Mouse (Mus musculus) heart, postnatal 4 days (tissue): Measurements from ENCODE around the gene Arhgef10l. TPM values are rescaled to one million over a fixed set of nuclear protein-coding genes. Genes with fewer than 3 reads are reported as not detected.

Experiments used
- DNase-seq: peaks from one replicate; pipeline ENCODE4 v3.0.0; 2021
- total RNA-seq, 2 experiments: library from RNA; stranded (reverse); gene quantifications; 2 replicates each; pipeline ENCODE4 v1.2.3; 2021

The Arhgef10l gene
- total RNA-seq, 2 experiments from 2014 or later = 45.9 to 46.7 TPM

- DNase-seq = peak; percentile 88
Measured at GRCm38 (mm10) chr4:140657681-140658575, 7.9 kb downstream of the Arhgef10l start.

DNA sequence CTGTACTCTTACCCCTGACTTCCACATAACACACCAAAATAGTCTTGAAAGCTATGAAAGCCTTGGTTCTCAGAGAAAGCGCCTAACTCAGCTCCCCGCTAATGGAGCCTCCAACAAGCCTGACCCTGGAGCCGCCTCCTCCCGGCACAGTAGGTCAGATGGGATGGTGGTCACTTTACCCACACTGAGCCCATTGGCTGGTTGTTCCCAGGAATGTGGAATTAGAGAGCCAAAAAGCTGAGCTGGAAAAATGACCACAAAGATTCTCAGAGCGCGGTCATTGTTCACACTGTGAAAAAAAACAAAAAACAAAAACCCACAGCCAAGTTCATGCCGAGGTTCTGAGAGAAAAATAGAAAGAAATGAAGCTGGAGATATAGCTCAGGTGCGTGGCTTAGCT lies 9.3 kb downstream of the Arhgef10l start:
- DNase-seq = no peak

DNA sequence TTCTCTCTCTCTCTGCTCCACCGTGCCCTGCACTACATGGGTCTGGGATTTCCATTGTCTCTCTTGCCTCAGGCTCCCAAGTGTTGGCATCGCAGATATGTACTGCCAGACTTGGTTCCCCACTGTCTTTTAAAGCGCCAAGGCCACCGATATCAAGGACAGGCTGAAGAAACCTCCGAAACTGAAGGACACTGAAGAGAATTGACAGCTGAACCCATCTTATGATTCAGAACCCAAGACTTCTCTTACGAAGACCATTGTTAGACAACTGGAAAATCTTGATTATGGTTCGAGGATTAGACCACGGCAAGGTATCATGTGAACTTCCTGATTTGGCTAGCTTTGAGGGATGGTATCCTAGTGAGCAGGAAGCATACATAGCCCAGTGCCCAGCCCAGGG lies 11.0 kb downstream of the Arhgef10l start:
- no peak for DNase-seq

DNA sequence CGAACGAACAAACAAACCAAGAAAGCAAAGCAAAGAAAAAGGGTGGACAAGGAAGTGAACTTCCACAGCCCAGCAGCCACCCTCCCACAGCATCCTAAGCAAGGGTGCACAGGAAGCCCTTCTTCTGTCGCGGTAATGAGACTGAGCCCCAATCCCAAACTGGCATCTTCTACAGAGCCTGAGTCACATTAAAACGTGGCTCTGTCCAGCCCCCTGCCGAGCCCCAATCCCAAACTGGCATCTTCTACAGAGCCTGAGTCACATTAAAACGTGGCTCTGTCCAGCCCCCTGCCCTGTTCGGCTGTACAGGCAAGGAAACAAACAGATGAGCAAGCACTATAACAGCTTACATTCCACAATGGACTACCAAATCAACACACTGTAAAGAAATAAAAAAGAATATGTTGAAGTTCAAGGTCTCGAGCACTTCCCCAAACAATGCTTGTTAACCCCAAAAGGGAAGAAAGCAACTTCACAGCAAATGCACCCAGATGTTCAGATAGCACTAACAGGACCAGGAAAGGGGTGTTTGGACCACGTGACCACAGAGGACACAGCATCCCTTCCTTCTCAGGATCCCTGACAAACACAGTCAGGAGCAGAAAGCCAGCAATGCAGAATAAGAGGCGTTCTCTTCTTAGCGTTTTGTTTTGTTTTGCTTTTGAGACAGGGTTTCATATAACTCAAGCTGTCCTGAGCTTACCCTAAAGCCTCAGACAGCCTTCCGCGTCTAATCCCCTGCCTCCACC lies 11.8 kb downstream of the Arhgef10l start:
- DNase-seq = no peak

GRCm38 (mm10) chr4:140649731-140650130 lies 16.1 kb downstream of the Arhgef10l start:
- no peak for DNase-seq

GRCm38 (mm10) chr4:140649207-140649591 lies 16.6 kb downstream of the Arhgef10l start:
- no peak for DNase-seq

DNA sequence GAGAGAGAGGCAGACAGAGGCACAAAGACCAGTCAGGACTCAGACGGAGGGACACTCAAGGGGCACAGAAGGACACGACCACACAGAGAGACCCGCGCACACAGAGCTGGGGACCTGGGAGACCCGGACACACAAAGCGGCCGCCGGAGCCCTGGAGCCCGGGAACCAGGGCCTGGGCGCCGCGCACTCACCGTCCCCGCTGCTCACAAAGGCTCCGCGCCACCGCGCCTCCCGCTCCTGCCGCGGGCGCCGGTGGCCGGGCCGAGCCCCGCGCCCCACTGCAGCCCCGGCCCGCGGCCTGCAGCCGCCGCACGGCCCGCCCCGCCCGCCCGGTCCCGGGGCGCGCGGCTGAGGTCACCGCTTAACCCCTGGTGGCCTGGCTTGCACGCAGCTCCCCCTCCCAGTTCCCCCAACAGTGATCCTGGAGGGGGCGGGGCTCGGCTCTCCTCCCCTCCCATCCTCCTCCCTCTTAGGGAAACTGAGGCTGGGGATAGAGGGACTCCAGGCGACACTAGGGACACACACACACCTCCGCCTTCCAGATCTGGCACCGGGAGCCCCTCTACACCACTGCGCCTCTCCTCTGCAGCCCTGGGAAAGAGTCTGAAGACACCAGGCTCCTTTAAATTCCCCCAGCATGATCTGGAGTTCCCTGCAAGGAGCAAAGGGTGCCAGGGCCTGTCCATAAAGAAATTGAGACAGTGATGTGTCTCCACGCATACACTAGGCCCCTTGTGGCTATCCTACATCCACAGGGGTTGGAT lies 17.2 kb downstream of the Arhgef10l start:
- DNase-seq = peak; percentile 72

DNA sequence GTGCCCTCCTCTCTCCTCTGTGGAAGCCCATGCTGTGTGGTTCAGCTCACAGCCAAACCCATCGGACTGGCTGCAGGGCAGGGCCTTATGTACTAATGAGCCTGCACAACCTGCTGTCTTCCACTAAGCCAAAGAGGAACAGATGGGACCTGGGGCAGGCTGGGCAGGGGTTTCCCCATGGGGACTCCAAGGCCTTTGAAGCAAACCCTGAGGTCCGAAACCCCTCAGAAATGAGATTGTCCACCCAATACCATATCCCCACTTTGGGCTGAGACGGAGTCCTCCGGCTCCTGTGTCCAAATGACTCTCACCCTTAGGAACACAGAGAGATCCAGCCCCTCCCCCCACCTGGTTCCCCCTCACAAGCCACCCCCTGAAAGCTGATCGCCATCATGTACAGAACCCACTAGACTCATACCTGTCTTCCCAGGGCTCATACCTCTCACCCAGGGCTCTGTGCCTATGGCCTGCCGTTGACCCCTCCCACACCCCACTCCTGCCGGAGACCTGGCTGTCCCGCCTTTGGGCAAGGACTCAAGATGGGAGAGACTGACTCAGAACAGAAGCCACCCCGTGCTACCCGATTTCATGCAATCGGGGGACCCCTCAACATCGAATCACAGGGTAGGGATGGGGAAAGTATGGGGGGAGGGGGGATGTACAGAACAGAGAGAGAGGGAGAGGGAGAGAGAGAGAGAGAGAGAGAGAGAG lies 17.9 kb downstream of the Arhgef10l start:
- peak; percentile 46 for DNase-seq

DNA sequence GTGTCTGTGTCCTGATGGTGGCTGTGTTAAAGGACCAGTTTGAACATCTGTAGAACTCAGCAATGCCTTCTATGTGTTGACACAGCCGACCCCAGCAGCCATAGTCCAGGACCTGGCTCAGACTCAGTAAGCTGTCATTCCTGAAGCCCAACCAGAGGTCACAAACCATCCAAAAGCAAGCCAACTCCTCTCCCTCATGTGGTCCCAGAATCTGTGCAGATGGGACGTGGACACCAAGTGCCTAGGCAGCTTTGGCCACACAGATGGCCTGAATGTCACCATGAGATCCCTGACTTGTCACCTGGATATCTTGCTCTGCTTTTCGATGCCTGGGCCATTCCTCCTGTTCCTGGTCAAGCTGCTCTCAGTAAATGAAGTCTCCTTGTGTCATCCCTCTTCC lies 20.2 kb downstream of the Arhgef10l start:
- peak; percentile 43 for DNase-seq

GRCm38 (mm10) chr4:140644701-140645100 lies 21.1 kb downstream of the Arhgef10l start:
- DNase-seq = no peak

DNA sequence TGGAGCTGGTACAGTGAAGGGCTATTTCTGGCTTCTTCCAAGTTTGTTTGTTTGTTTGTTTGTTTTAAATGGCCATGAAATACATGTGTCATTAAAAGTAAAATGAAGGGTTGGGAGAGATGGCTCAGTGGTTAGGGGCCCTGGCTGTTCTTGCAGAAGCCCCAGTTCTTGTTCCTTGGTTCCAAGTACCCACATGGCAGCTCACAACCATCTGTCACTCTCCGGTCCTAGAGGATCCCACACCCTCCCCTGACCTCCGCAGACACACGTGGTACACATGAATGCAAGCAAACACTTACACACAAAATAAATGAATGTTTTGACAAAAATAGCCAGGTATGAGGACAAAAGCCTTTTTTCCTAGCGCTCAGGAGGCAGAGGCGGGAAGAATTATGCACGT lies 21.5 kb downstream of the Arhgef10l start:
- DNase-seq = no peak

DNA sequence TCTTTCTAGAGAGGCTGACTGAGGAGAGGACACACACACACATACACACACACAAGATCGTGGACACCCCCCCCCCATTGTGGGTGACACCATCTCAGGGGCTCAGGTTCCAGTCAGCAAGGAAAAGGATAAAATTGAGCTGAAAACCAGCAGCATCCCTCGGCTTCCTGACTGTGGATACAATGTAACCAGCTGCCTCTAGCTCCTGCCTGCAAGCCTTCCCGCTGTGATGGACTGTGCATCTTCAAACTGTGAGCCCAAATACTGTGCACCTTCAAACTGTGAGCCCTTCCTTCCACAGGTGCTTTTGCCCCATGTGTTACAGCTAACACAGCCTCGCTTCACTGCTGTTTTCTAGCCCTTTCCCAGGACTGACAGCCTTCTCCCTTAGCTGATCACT lies 23.4 kb downstream of the Arhgef10l start:
- DNase-seq = no peak

DNA sequence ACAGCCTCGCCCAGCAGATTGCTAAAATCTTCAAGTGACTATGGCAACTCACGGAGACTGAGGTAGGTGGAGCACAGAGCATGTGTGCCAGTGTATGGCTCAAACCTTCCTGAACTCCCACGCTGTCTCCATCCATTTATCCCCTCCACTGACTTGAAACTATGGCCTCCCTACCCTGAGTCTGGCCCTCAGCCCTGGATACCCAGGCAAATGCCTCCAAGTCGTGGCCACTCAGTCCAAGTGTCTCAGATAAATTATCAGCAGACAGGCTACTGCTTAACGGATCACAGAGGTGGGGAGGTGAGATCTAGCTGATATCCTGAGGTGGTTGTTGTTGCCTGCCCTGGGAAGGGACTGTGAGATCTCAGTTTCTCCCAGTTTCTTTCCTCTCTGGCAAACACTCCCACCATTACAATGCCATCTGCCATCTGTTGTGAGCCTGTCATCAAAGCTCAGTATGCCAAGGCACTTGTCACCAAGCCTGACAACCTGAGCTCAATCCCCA lies 24.3 kb downstream of the Arhgef10l start:
- DNase-seq = no peak

GRCm38 (mm10) chr4:140640668-140641067 lies 25.1 kb downstream of the Arhgef10l start:
- no peak for DNase-seq

GRCm38 (mm10) chr4:140640242-140640523 lies 25.6 kb downstream of the Arhgef10l start:
- DNase-seq = no peak

DNA sequence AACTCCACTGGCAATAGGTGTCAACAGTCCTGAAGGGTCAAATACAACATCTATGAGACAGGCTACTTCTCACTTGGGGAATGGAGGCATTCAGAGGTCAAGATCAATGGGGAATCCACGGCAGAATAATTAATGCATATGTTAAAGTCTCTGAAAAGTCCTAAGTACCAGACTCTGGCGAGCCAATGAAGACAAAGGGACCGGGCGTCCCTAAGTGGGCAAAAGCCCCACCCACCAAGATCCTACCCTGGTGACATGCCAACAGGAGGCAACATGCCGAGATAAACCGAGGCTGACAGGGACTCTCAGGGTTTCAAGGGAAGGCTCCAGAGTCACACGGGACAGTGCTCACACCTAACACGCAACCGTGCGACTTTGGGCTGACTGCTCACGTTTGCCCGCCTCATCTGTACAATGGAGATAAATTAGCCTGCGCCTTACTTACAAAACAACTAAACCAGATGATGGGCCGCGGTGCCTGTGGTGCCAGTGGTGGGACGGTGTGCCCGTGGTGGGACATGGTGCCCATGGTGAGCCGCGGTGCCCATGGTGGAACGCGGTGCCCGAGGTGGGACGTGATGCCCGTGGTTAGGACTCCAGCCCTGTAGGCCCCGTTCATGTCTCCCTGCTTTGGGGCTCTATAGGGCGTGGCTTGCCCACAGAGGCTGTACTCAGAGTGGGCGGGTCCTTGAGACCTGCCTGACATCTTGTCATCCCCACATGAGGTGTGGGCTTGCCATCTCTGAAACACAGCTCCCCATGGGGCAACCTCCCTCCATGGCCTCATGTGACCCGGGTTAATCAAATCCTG lies 26.2 kb downstream of the Arhgef10l start:
- no peak for DNase-seq

- no peak for DNase-seq
Measured at GRCm38 (mm10) chr4:140638591-140638990, 27.2 kb downstream of the Arhgef10l start.

DNA sequence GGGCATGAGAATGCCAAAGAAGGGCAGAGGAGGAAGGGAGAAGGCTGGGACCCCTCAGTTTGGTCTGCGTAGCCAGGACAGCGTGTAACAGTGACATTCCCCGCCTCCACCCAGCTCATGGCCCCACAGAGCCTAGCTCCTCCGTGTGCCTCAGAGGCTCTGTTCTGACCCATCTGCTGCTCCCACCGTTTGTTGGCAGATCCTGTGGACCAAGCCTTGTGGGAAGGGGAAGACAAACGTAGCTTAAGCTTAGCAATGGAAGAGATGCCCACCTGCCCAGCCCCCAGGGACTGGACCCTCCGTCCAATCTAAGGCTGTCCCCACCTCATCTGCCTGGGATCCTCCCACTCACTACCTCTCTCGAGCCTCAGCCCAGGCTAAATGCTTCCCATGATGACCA lies 28.5 kb downstream of the Arhgef10l start:
- DNase-seq = no peak

- no peak for DNase-seq
Measured at GRCm38 (mm10) chr4:140636312-140636996, 29.4 kb downstream of the Arhgef10l start.

DNA sequence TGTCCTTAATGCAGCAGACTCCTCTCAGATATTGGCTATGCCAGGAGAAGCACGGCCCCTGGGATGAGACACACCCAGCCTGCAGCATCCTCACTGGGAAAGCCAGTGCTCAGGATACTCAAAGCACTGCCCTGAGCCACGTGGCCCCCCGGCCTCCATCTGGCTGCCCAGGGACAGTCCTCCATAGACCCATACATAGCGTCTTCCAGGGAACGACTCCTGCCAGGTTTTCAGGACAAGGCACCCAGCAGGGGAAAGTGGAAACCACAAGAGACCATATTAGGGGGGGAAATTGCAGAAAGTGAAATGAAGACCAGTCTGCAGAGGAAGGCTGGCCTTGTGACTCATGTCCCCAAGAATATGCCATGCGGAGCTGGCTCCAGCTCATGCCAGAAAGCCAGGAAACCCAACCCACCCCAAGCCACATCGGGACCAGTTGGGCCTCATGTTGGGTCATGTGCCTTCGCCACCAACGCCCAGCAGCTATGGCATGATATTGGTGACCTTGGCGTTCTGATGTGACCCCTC lies 30.9 kb downstream of the Arhgef10l start:
- DNase-seq = no peak
